Mouse (Mus musculus) heart, embryonic 11.5 days (tissue): ENCODE data around the gene Zfp575. TPM values are rescaled to one million over a fixed set of nuclear protein-coding genes. Genes with fewer than 3 reads are reported as not detected.

ENCODE experiments used
- ATAC-seq: fragments of 200-750 bp; cut with Nextera tagmentation; replicated peaks from 2 replicates; pipeline ENCODE4 v1.8.0; 2017; ENCODE audit warnings: moderate library complexity; ENCODE audit not compliant: insufficient number of reproducible peaks, low FRiP score, low TSS enrichment
- H3K27ac ChIP-seq: fragments of 300-500 bp; sonication (generic); 2 replicates; pipeline ENCODE4 v1.5.1; 2014; ENCODE audit warnings: mild to moderate bottlenecking, low read depth, low read length
- H3K27me3 ChIP-seq: fragments of 300-500 bp; sonication (generic); 2 replicates; pipeline ENCODE4 v1.6.1; 2014; ENCODE audit warnings: mild to moderate bottlenecking, low read length, mixed read lengths; ENCODE audit not compliant: control insufficient read depth, insufficient read depth
- H3K36me3 ChIP-seq: fragments of 300-500 bp; sonication (generic); 2 replicates; pipeline ENCODE4 v1.6.1; 2014; ENCODE audit warnings: mild to moderate bottlenecking, low read length, moderate library complexity, mixed read lengths; ENCODE audit not compliant: control insufficient read depth, insufficient read depth
- H3K4me1 ChIP-seq: fragments of 300-500 bp; sonication (generic); 2 replicates; pipeline ENCODE4 v1.6.1; 2014; ENCODE audit warnings: low read length; ENCODE audit not compliant: control insufficient read depth, insufficient read depth
- H3K4me2 ChIP-seq: fragments of 300-500 bp; sonication (generic); 2 replicates; pipeline ENCODE4 v1.6.1; 2014; ENCODE audit warnings: mild to moderate bottlenecking, moderate library complexity
- H3K4me3 ChIP-seq: fragments of 300-500 bp; sonication (generic); 2 replicates; pipeline ENCODE4 v1.5.1; 2014; ENCODE audit warnings: low read depth, low read length
- H3K9ac ChIP-seq: fragments of 300-500 bp; sonication (generic); 2 replicates; pipeline ENCODE4 v1.6.1; 2014; ENCODE audit warnings: mild to moderate bottlenecking, low read depth, low read length, moderate library complexity
- H3K9me3 ChIP-seq: fragments of 300-500 bp; sonication (generic); replicated peaks from 2 replicates; pipeline ENCODE4 v1.6.1; 2016; ENCODE audit warnings: low read length; ENCODE audit not compliant: control insufficient read depth
- WGBS: fragments of 180-500 bp; shearing (Covaris S2); extraction: QIAGEN DNeasy Blood & Tissue Kit; methylation state at CpG from one replicate; pipeline ENCODE4 v1.1.7; 2014; ENCODE audit not compliant: insufficient replicate concordance; 5-methylcytosine and 5-hydroxymethylcytosine counted together
- polyA plus RNA-seq: library from polyadenylated mRNA; unstranded; fragments of >200 nt; fragmentation: Nextera tagmentation; extraction: Ambion mirVana; gene quantifications from 2 replicates; pipeline ENCODE4 v1.2.1, GENCODE M21; 2014

Zfp575 gene
- polyA plus RNA-seq, 1 experiment from 2014 or later: 0.42 TPM

DNA sequence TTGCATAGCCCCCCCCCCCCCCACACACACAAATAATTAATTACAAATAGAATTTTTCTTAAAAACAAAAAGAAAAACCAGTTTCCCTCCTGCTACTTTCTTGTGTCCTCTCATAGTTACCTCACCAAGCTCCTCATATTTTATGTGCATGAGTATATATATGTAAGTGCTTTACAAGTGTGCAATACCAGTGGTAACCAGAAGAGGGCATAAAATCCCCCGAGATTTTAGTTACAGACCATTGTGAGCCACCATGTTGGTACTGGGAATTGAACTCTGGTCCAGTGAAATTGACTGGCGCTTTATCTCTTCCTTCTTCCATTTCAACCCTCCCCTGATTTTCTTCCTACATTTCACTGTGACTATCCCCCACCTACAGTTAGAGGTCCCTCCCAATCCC lies 42.9 kb downstream of the Zfp575 start:
- no peak overlapping the region for H3K9ac ChIP-seq
- no peaks in the 10 kb centered on the region for H3K27me3 ChIP-seq
- WGBS: 79% methylated on average over 2 of the region's 2 CpGs
- H3K27ac ChIP-seq: no peak overlapping the region
- no peak overlapping the region for H3K4me2 ChIP-seq
- H3K9me3 ChIP-seq: no peaks in the 10 kb centered on the region
- H3K36me3 ChIP-seq: no peaks in the 10 kb centered on the region
- H3K4me3 ChIP-seq: no peak overlapping the region
- H3K4me1 ChIP-seq: peaks cover 13% of the 10 kb centered on the region
- no peak for ATAC-seq

DNA sequence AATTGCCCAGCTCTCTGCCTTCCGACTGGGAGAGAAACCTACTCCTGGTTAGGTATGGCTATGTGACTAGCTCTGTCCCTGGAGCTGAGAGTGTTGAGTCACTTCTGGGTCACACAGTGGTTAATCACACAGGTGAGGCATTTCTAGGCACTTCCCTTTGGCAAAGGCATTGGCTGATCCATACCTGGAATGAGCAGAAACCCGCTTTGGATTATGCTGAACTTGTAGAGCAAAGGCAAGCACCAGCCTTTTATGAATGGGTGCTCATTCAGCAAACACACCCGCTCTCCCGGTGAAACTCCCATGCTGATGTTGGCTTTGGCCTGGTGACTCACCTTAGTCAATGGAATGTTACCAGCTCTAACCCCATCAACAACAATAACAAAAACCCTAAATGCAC lies 47.8 kb downstream of the Zfp575 start:
- Histone ChIP-seq H3K36me3 (peaks cover 3% of the 10 kb centered on the region; the same call in 1 of the 2 replicates), H3K27ac (no peak overlapping the region), H3K4me1 (no peaks in the 10 kb centered on the region), H3K4me2 (no peak overlapping the region), H3K27me3 (no peaks in the 10 kb centered on the region), H3K9ac (no peak overlapping the region), H3K9me3 (no peaks in the 10 kb centered on the region), H3K4me3 (no peak overlapping the region)
- WGBS: 87% methylated on average over 4 of the region's 4 CpGs
- ATAC-seq: no peak

DNA sequence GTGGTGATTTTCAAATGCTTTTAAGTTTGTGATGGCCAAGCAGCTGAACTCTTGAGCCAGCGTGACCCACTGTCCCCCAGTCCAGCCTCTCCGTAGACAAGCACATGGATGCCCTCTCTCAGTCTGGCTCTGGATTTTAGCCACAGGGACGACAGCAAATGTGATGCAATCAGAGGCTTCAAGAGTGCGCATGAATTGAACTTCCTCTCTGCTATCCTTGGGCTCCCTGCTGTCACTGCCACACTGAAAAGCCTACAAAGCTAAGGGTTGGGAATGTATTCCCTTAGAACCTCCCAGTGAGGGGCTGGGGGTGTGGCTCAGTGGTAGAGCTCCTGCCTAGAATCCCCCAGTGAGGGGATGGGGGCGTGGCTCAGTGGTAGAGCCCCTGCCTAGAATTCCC lies 48.7 kb downstream of the Zfp575 start:
- Histone ChIP-seq H3K4me3 (no peak overlapping the region), H3K27ac (no peak overlapping the region), H3K27me3 (peaks cover 6% of the 10 kb centered on the region), H3K4me2 (no peak overlapping the region), H3K4me1 (peaks cover 7% of the 10 kb centered on the region), H3K9me3 (no peaks in the 10 kb centered on the region), H3K36me3 (peaks cover 9% of the 10 kb centered on the region), H3K9ac (no peak overlapping the region)
- WGBS: 77% methylated on average over 5 of the region's 5 CpGs
- ATAC-seq: no peak

DNA sequence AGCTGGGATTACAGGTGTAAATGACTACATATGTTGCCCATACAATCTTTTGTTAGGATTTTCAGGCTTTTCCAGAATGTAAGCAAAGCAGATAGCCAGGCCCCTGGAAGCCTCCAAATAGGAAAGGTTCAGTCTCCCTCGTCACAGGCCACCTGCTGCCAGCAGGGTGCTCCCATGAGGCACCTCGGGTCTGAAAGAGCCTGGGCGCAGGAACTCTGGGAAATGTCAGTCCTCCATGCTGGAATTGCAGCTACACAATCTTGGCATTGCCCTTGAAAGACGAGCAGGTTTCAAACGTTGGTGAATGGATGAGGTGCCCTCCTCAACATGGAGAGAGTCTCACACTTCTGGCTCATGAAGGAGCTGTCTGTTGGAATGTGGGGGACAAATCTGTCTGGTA lies 49.3 kb downstream of the Zfp575 start:
- WGBS: 31% methylated on average over 5 of the region's 5 CpGs
- ATAC-seq: no peak
- Histone ChIP-seq H3K27ac (no peak overlapping the region), H3K9ac (no peak overlapping the region), H3K4me1 (peaks cover 12% of the 10 kb centered on the region), H3K9me3 (no peaks in the 10 kb centered on the region), H3K36me3 (peaks cover 13% of the 10 kb centered on the region), H3K4me2 (no peak overlapping the region), H3K27me3 (peaks cover 11% of the 10 kb centered on the region), H3K4me3 (no peak overlapping the region)

DNA sequence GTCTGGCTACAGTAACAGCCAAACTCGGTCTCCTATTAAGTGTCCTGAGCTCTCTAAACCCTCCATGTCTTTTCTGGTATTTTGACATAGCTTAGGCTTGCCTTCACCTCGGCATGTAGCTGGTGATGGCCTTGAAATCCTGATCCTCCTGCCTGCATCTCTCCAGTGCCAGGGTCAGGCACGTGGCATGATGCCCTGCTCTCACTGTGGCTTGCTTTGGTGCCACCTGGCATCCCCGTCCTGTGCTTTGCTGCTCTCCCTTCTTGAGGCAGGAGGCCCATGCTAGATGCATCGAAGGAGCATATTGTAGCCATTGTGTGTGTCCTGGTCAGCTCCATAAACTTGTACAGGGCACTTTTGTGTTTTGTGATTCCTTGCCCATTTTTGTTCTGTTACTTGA lies 49.9 kb downstream of the Zfp575 start:
- 77% methylated on average over 5 of the region's 5 CpGs for WGBS
- no peaks in the 10 kb centered on the region for H3K9me3 ChIP-seq
- H3K36me3 ChIP-seq: peaks cover 13% of the 10 kb centered on the region
- no peak overlapping the region for H3K9ac ChIP-seq
- no peak for ATAC-seq
- no peak overlapping the region for H3K4me3 ChIP-seq
- H3K27me3 ChIP-seq: peaks cover 15% of the 10 kb centered on the region
- H3K4me2 ChIP-seq: no peak overlapping the region
- peaks cover 12% of the 10 kb centered on the region for H3K4me1 ChIP-seq
- H3K27ac ChIP-seq: no peak overlapping the region

DNA sequence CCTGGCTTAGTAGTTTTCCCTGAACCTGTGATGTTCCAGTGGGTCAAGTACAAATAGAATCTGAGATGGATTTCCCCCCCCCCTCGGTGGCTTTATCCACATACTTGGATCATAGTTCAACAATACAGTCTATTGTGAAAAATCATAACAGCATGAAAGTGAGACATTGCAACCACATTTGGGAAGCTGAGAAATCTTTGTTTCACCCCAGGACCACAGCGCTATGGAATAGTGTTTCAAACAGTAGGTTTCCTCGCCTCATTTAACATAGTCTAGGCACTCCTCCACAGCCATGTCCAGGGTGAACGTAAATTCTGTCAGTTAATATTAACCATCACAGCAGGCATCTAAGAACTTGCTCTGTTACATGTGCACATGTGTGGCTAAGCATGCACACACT lies 50.4 kb downstream of the Zfp575 start:
- peaks cover 15% of the 10 kb centered on the region for H3K4me1 ChIP-seq
- no peak overlapping the region for H3K9ac ChIP-seq
- no peak for ATAC-seq
- H3K36me3 ChIP-seq: peaks cover 13% of the 10 kb centered on the region
- peaks cover 15% of the 10 kb centered on the region for H3K27me3 ChIP-seq
- no peak overlapping the region for H3K4me2 ChIP-seq
- H3K27ac ChIP-seq: no peak overlapping the region
- no peaks in the 10 kb centered on the region for H3K9me3 ChIP-seq
- no peak overlapping the region for H3K4me3 ChIP-seq
- WGBS: 86% methylated on average over 4 of the region's 4 CpGs

DNA sequence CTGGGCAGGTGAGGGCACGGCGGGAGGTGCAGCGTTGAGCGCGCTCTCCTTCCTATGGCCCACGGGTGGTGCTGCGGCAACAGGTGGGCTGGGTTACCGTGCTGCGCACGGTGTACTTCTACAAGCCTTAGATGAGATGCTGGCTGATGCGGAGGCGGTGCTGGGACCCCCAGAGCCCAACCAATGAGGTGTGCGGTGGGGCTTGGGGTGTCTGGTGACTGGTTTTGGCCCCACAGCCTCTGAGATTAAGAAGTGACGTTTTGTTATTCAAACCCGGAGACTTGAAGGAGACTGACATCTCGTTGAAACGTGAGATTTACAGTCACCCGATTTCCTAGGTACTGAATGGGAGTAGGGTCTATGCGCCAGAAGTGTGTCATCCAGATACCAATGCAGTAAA lies 53.1 kb downstream of the Zfp575 start:
- H3K27me3 ChIP-seq: peaks cover 15% of the 10 kb centered on the region
- H3K4me1 ChIP-seq: peaks cover 24% of the 10 kb centered on the region
- H3K27ac ChIP-seq: no peak overlapping the region
- peak overlapping the region; percentile 47 for H3K4me2 ChIP-seq
- WGBS: 25% methylated on average over 19 of the region's 19 CpGs
- no peak for ATAC-seq
- H3K4me3 ChIP-seq: peak overlapping the region; percentile 23; the same call in 1 of the 2 replicates
- H3K36me3 ChIP-seq: peaks cover 13% of the 10 kb centered on the region
- H3K9ac ChIP-seq: no peak overlapping the region
- no peaks in the 10 kb centered on the region for H3K9me3 ChIP-seq

Other genes with a start within 250 kb of the Zfp575 start
- gene Lypd5, start 238.4 kb downstream of the Zfp575 start, polyA plus RNA-seq: not detected in 2 replicates
- gene Kcnn4, start 217.4 kb downstream of the Zfp575 start, polyA plus RNA-seq: 9.9 and 11.2 TPM in 2 replicates
- gene Smg9, start 188.0 kb downstream of the Zfp575 start, polyA plus RNA-seq: 17.5 and 21.2 TPM in 2 replicates
- gene Irgc1, start 135.3 kb downstream of the Zfp575 start, polyA plus RNA-seq: not detected in 2 replicates
- 5.6 and 6.9 TPM in 2 replicates for gene Plaur, start 125.2 kb downstream of the Zfp575 start, polyA plus RNA-seq
- gene Cadm4, start 105.6 kb downstream of the Zfp575 start, polyA plus RNA-seq: 0.20 and 0.23 TPM in 2 replicates
- 22.6 and 26.0 TPM in 2 replicates for gene Zfp428, start 80.6 kb downstream of the Zfp575 start, polyA plus RNA-seq
- gene AC161166.1, start 75.2 kb downstream of the Zfp575 start, polyA plus RNA-seq: 0.25 and 0.57 TPM in 2 replicates
- gene Irgq, start 57.0 kb downstream of the Zfp575 start, polyA plus RNA-seq: 4.1 and 6.1 TPM in 2 replicates
- not detected in 2 replicates for gene Pinlyp, start 41.5 kb downstream of the Zfp575 start, polyA plus RNA-seq
- 69.8 and 76.6 TPM in 2 replicates for gene Xrcc1, start 41.4 kb downstream of the Zfp575 start, polyA plus RNA-seq
- gene Ethe1, start 98 bp downstream of the Zfp575 start, polyA plus RNA-seq: 23.4 and 23.9 TPM in 2 replicates
- 0.06 TPM in 1 of 2 replicates, not detected in the other for gene Phldb3, start 23.1 kb upstream of the Zfp575 start, polyA plus RNA-seq
- 0.09 TPM in 1 of 2 replicates, not detected in the other for gene Lypd3, start 48.9 kb upstream of the Zfp575 start, polyA plus RNA-seq
- not detected in 2 replicates for gene Tex101, start 89.0 kb upstream of the Zfp575 start, polyA plus RNA-seq
- gene BC049730, start 121.6 kb upstream of the Zfp575 start, polyA plus RNA-seq: not detected in 2 replicates
- gene Gm4763, start 139.3 kb upstream of the Zfp575 start, polyA plus RNA-seq: not detected in 2 replicates
- gene Cd177, start 172.7 kb upstream of the Zfp575 start, polyA plus RNA-seq: 0.11 TPM in 1 of 2 replicates, not detected in the other
- not detected in 2 replicates for gene Ceacam10, start 189.6 kb upstream of the Zfp575 start, polyA plus RNA-seq